Mouse (Mus musculus) cerebral cortex, adult 2 months (tissue): Measurements from ENCODE around the gene Dbnl.

Experiments
- WGBS: fragments of 180-500 bp; shearing (Covaris S2); methylation state at CpG from one replicate; pipeline ENCODE4 v1.1.7; 2018; 5-methylcytosine and 5-hydroxymethylcytosine counted together

The Dbnl gene

GRCm38 (mm10) chr11:5796939-5797338 is 8.7 kb downstream of the Dbnl start:
- 80% methylated on average over 15 of the region's 15 CpGs for WGBS

GRCm38 (mm10) chr11:5797371-5797770 is 9.1 kb downstream of the Dbnl start:
- 77% methylated on average over 11 of the region's 11 CpGs for WGBS

GRCm38 (mm10) chr11:5797928-5798327 is 9.6 kb downstream of the Dbnl start:
- 94% methylated on average over 5 of the region's 5 CpGs for WGBS

GRCm38 (mm10) chr11:5799621-5800490 is 11.6 kb downstream of the Dbnl start:
- WGBS = 80% methylated on average over 17 of the region's 17 CpGs

GRCm38 (mm10) chr11:5801511-5801910 is 13.2 kb downstream of the Dbnl start:
- 95% methylated on average over 16 of the region's 16 CpGs for WGBS

- WGBS = 68% methylated on average over 12 of the region's 12 CpGs
Observed at GRCm38 (mm10) chr11:5802005-5802404, 13.7 kb downstream of the Dbnl start.

GRCm38 (mm10) chr11:5802457-5803217 is 14.3 kb downstream of the Dbnl start:
- WGBS = 74% methylated on average over 8 of the region's 8 CpGs

DNA sequence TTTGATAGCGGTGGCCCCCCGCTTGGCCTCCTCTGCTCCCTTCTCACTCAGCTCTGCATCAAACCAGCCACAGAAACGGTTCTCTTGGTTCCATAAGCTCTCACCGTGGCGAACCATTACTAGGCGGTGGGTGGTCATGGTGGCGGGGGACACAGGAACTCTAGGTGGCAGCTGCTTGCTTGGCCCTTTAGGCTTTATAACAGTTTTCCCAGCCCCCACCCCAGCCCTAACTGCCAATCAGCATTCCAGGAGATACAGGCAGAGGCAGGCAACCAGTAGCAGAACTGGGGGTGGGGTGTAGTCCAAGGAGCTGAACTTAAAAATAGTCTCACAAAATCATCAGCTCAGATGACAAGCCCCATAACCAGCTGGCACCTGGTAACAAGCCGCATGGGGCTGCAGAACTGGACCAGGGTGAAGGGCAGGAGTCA is 15.3 kb downstream of the Dbnl start, which contains the start of gene Pgam2:
Gene Pgam2, minus strand, starts transcription at position 183 of the 431 bp plus-strand sequence.
- 42% methylated on average over 8 of the region's 8 CpGs for WGBS

DNA sequence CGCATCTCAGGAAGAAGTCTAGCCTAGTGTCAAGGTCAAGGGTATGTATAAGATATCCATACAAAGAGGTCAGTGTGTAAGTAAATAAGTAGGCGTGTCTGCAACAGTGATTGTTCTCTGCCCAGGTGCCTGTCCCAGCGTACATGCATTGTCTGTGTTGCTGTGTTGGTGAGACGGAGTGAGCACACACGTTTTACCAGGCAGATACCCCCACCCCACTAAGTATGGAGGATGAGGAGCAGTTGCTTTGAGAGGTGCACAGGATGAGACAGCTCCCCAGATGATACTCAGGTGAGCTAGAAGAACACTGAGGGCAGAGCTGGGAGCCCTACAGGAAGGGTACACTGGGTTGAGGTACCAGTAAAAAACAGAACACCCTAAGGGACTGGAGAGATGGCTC is 15.9 kb downstream of the Dbnl start:
- 70% methylated on average over 5 of the region's 5 CpGs for WGBS

GRCm38 (mm10) chr11:5805711-5806110 is 17.4 kb downstream of the Dbnl start:
- 87% methylated on average over 3 of the region's 3 CpGs for WGBS

DNA sequence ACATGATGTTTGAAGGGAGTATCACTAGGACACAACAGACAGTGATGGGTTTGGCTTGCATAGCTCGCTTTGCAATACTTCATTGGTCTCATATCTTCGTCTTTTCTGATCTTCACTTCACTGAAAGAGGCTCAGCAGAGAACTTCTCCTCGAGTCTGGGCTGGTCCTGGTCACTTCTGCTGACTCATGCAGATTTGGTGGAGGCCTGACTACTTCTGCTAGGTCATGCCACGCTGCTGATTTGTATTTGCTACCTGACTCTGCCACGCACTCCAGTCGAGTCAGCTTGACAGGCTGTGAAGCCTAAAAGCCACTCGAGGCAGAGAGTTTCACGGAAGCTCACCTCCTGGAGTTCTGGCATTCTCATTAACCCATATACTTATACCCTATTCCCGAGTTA is 19.7 kb downstream of the Dbnl start:
- 84% methylated on average over 9 of the region's 9 CpGs for WGBS

GRCm38 (mm10) chr11:5809487-5809886 is 21.2 kb downstream of the Dbnl start:
- 95% methylated on average over 4 of the region's 4 CpGs for WGBS

DNA sequence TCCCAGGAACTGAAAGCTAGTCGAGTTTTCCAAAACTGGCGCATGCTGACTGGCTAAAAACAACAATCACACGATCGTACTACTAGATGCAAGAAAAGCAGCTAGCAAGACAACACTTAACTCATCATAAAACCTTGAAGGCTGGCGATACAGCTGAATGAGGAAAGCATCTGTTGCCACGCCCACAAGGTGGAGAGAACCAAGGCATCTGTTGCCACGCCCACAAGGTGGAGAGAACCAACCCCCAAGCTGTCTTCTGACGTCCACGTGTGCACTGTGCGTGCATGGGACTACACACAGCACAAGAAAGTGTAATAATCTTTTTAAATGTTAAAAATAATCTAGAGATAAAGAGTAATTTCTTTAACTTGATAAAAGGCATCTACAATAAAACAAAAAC is 25.1 kb downstream of the Dbnl start:
- 46% methylated on average over 10 of the region's 10 CpGs for WGBS

GRCm38 (mm10) chr11:5819223-5819622 is 30.9 kb downstream of the Dbnl start:
- 61% methylated on average over 2 of the region's 2 CpGs for WGBS

GRCm38 (mm10) chr11:5827931-5828330 is 39.6 kb downstream of the Dbnl start:
- WGBS = 89% methylated on average over 5 of the region's 5 CpGs

- WGBS = 86% methylated on average over 11 of the region's 11 CpGs
Observed at GRCm38 (mm10) chr11:5828509-5829191, 40.4 kb downstream of the Dbnl start.

- 92% methylated on average over 12 of the region's 12 CpGs for WGBS
Observed at GRCm38 (mm10) chr11:5829327-5829726, 41.0 kb downstream of the Dbnl start.

DNA sequence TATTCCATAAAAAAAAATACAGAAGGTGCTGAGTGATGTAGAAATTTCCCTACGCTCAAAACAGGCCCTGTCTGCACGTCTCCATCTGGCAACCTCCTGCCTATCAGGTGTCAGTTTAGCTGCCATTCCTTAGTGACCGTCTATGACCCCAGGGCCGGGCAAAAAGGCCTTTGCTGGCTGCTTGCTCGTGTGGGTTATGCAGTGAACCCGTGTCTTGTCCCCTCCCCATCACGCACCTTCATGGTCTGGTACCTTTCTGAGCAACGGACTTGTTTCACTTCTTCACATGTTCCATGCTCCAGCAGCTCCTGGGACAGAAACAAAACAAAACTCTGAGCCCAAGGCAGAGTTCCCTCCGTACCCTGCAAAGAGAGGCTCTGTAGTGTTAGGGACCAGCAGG is 46.2 kb downstream of the Dbnl start:
- WGBS = 93% methylated on average over 9 of the region's 9 CpGs

DNA sequence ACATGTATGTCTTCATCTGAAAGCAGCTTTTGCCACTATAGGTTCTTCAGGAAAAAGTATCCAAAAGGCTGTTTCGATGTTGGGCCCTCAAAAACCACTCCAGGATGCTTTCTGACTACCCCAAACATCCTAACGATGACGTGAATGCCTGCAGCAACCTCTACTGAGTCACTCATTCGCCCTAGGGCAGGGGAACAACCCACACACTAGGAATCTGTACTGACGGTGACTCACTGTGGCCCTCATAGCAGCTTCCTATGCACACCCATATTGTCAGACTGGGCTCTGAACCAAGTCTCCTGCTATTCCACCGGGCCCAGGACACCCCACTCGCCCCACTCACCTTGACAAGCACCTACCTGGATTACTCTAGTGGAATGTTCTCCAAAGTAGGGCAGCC is 46.8 kb downstream of the Dbnl start:
- WGBS = 65% methylated on average over 7 of the region's 7 CpGs

DNA sequence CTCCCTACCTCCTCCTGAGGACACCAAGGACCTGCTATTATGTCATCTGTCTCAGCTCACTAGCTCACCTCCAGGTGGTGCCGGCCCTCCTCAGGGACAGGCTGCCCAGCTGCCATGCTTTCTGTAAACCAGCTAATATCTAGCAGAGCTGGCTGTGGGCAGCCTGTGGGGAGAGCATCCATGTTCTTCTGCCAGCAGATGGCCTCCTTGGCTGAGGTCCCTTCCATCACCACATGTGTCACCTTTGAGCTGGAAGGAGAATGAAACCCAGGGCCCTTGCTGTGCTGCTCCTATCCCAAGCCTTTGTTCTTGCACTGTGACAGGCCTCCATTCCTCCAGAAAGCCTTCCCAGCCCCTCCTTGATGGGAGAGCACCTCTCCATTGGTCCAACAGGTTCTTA is 47.8 kb downstream of the Dbnl start:
- WGBS = 72% methylated on average over 1 of the region's 1 CpGs

DNA sequence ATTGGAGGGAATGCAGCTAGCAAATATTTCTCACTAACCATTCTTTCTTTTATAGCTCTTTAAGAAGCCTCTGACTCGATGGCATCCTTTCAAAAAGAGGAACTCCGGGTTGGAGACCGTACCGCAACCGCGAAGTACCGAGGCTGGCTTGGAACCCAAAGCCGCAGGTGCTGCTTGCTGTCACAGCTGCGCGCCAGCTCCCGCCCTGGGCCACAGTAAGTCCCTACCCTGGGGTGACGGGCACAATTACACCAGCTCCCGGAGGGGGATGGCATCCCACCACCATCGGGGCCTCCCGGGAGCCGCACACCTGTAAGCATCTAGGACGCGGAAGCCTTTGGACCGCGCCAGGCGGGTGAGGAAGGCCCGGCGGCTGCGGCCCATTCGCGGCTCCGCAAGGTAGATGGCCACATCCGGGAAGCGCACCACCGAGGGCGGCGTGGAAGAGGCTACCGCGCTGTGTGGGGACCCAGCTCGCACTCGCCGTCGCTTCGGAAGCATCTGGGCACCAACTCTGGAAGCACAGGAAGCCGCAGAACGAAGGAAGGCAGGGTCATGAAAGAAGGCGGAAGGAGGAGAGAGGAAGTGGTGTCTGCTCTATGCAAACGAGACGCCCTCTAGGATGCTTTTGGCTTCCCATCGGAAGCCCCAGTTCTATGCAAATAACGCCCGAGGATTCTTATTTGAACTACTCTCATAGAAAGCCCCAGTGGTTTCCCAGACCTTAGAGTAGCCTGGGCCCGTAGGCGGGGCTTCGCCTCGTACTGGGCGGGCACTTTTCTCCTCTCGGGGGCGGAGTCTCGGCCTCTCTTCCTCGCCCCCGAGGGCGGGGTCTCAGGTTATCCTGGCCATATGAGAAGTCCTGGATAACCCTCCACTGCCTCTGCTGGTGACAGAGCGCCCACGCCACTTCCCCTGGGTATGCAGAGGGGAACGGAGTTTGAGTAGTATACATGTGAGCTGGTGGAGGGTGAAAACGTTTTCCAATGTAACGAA is 49.3 kb downstream of the Dbnl start, which contains the start of gene Polm:
Gene Polm, minus strand, starts transcription at position 766 of the 996 bp plus-strand sequence.
- under 1% methylated on average over 63 of the region's 63 CpGs for WGBS
